In genomic region chr11:115563406-115563805, GRCm38 (mm10) we compare ENCODE assay signal across 8 mouse cellular contexts. TPM values are rescaled to one million over a fixed set of nuclear protein-coding genes. Genes with fewer than 3 reads are reported as not detected.
DNase-seq lines count a peak whose midpoint lies in the region; ATAC-seq lines count a peak whose summit lies in the region.

No protein-coding gene starts in this region.

- no peaks in the 10 kb centered on the region for H3K27me3 ChIP-seq in lung, embryonic 15.5 days

- DNase-seq in lung, postnatal 4 days: no peak
- peak; percentile 38 for DNase-seq in brain, adult 2 months (ENCODE audit: low read depth, low spot score)
- DNase-seq in forelimb bud, embryonic 11.5 days (ENCODE audit: low read depth, low spot score): peak; percentile 26
- DNase-seq in urinary bladder, postnatal 14 days (ENCODE audit: low spot score): no peak
- no peak for DNase-seq in cerebellum, adult 9-11 months
- DNase-seq in testis, postnatal 10 days (ENCODE audit: low spot score): no peak

- H3K9me3 ChIP-seq in lung, embryonic 15.5 days: no peaks in the 10 kb centered on the region

- WGBS in lung, embryonic 15.5 days: 45% methylated on average over 4 of the region's 4 CpGs
- 41% methylated on average over 4 of the region's 4 CpGs for WGBS in macrophage (ENCODE audit: missing documents)

- peak overlapping the region; percentile 70 for H3K9ac ChIP-seq in lung, embryonic 15.5 days

- peaks cover 11% of the 10 kb centered on the region for H3K4me1 ChIP-seq in lung, embryonic 15.5 days

- H3K4me3 ChIP-seq in lung, embryonic 15.5 days: peak overlapping the region; percentile 86
- H3K4me3 ChIP-seq in macrophage (ENCODE audit: inconsistent target): peak overlapping the region; percentile 90

- peak overlapping the region; percentile 86 for H3K27ac ChIP-seq in lung, embryonic 15.5 days
- H3K27ac ChIP-seq in macrophage: 0 out of 2 replicates have a peak overlapping the region, but pooled peaks have one; percentile 89

- peaks cover 25% of the 10 kb centered on the region for H3K36me3 ChIP-seq in lung, embryonic 15.5 days
- H3K36me3 ChIP-seq in macrophage (ENCODE audit: inconsistent target): no peaks in the 10 kb centered on the region; the same call in 1 of the 2 replicates

- H3K79me2 ChIP-seq in macrophage (ENCODE audit: inconsistent target): peaks cover 18% of the 10 kb centered on the region

- peak overlapping the region; percentile 74 for H3K4me2 ChIP-seq in lung, embryonic 15.5 days

- no peak for ATAC-seq in lung, embryonic 15.5 days (ENCODE audit: borderline replicate concordance, extremely low read depth, low FRiP score, low TSS enrichment)

RNA-seq across cellular contexts. Expression of gene Nup85, which starts 0.8 kb away (rescaled TPM):
- polyA plus RNA-seq in lung, embryonic 15.5 days (2015; fragmentation: Nextera tagmentation; extraction: Ambion mirVana): 190 and 192 TPM in 2 replicates
- total RNA-seq in macrophage (2018; cell fraction: chromatin; rRNA removed): 10 to 100 TPM in 25 of 26 experiments, 1 to 10 TPM in 1; 10.0 to 98.2 (median 49.3) TPM
- 10 to 100 TPM in 25 of 26 experiments, 1 to 10 TPM in 1; 8.5 to 19.6 (median 14.7) TPM for total RNA-seq in macrophage (2018; cell fraction: cytosol; rRNA removed)
- 100 to 1,000 TPM in 1 of 26 experiments, 10 to 100 TPM in 24, 1 to 10 TPM in 1; 8.9 to 116 (median 27.8) TPM for total RNA-seq in macrophage (2018; cell fraction: nucleus; rRNA removed)
- polyA plus RNA-seq in macrophage (2018): 11.4 to 41.8 TPM (median 14.7 TPM) in 3 replicates

RNA-seq across cellular contexts. Expression of gene Sumo2, which starts 27.3 kb away (rescaled TPM):
- 993 and 1,027 TPM in 2 replicates for polyA plus RNA-seq in lung, embryonic 15.5 days (2015; fragmentation: Nextera tagmentation; extraction: Ambion mirVana)
- total RNA-seq in macrophage (2018; cell fraction: chromatin; rRNA removed): 10 to 100 TPM; 20.6 to 96.6 (median 61.5) TPM
- total RNA-seq in macrophage (2018; cell fraction: cytosol; rRNA removed): 100 to 1,000 TPM; 179 to 277 (median 220) TPM
- total RNA-seq in macrophage (2018; cell fraction: nucleus; rRNA removed): 100 to 1,000 TPM in 5 of 26 experiments, 10 to 100 TPM in 21; 40.2 to 124 (median 69.1) TPM
- 229 to 319 TPM (median 316 TPM) in 3 replicates for polyA plus RNA-seq in macrophage (2018)

RNA-seq across cellular contexts. Expression of gene Mrps7, which starts 40.3 kb away (rescaled TPM):
- polyA plus RNA-seq in lung, embryonic 15.5 days (2015; fragmentation: Nextera tagmentation; extraction: Ambion mirVana): 83.9 and 85.0 TPM in 2 replicates
- 10 to 100 TPM in 12 of 26 experiments, 1 to 10 TPM in 14; 2.4 to 16.2 (median 8.0) TPM for total RNA-seq in macrophage (2018; cell fraction: chromatin; rRNA removed)
- 10 to 100 TPM; 21.8 to 37.3 (median 29.2) TPM for total RNA-seq in macrophage (2018; cell fraction: cytosol; rRNA removed)
- 10 to 100 TPM in 18 of 26 experiments, 1 to 10 TPM in 8; 7.1 to 24.1 (median 11.5) TPM for total RNA-seq in macrophage (2018; cell fraction: nucleus; rRNA removed)
- polyA plus RNA-seq in macrophage (2018): 21.1 to 35.5 TPM (median 25.6 TPM) in 3 replicates

RNA-seq across cellular contexts. Expression of gene Gga3, which starts 40.4 kb away (rescaled TPM):
- 15.6 and 18.1 TPM in 2 replicates for polyA plus RNA-seq in lung, embryonic 15.5 days (2015; fragmentation: Nextera tagmentation; extraction: Ambion mirVana)
- total RNA-seq in macrophage (2018; cell fraction: chromatin; rRNA removed): 100 to 1,000 TPM in 17 of 26 experiments, 10 to 100 TPM in 9; 46.6 to 225 (median 115) TPM
- total RNA-seq in macrophage (2018; cell fraction: cytosol; rRNA removed): 10 to 100 TPM; 12.4 to 32.6 (median 22.4) TPM
- 100 to 1,000 TPM in 5 of 26 experiments, 10 to 100 TPM in 21; 28.6 to 160 (median 60.7) TPM for total RNA-seq in macrophage (2018; cell fraction: nucleus; rRNA removed)
- polyA plus RNA-seq in macrophage (2018): 15.8 to 69.3 TPM (median 37.7 TPM) in 3 replicates

RNA-seq across cellular contexts. Expression of gene Jpt1, which starts 49.2 kb away (rescaled TPM):
- 504 and 510 TPM in 2 replicates for polyA plus RNA-seq in lung, embryonic 15.5 days (2015; fragmentation: Nextera tagmentation; extraction: Ambion mirVana)
- 100 to 1,000 TPM in 2 of 26 experiments, 10 to 100 TPM in 24; 14.6 to 172 (median 57.7) TPM for total RNA-seq in macrophage (2018; cell fraction: chromatin; rRNA removed)
- 100 to 1,000 TPM; 121 to 188 (median 157) TPM for total RNA-seq in macrophage (2018; cell fraction: cytosol; rRNA removed)
- 100 to 1,000 TPM in 8 of 26 experiments, 10 to 100 TPM in 18; 38.4 to 219 (median 80.8) TPM for total RNA-seq in macrophage (2018; cell fraction: nucleus; rRNA removed)
- 68.8 to 166 TPM (median 152 TPM) in 3 replicates for polyA plus RNA-seq in macrophage (2018)

Comparison
In these comparisons a context has a peak if more than half of its experiments do, and no peak if none do; other contexts are left out.
1. DNase-seq: peak in brain, adult 2 months (single experiment) and forelimb bud, embryonic 11.5 days (single experiment); none in lung, postnatal 4 days (0 of 2), urinary bladder, postnatal 14 days (single experiment), cerebellum, adult 9-11 months (single experiment) and testis, postnatal 10 days (single experiment).